Mouse (Mus musculus): ENCODE results near the gene Ehhadh.

- TF ChIP-seq POLR2A (IDR thresholded peaks at IDR 0.05; ENCODE audit: insufficient read length, low read depth) (no peak), TCF3 (IDR thresholded peaks at IDR 0.05; ENCODE audit: insufficient read length, low read depth) (no peak), MYOG (IDR thresholded peaks at IDR 0.05; ENCODE audit: control insufficient read depth in 1 of 3, insufficient read depth in 1 of 3, insufficient read length in 2 of 3, low read depth in 2 of 3) (no peak), USF1 (IDR thresholded peaks at IDR 0.05; ENCODE audit: low read depth) (no peak), TCF12 (IDR thresholded peaks at IDR 0.05; ENCODE audit: insufficient read depth, poor library complexity, severe bottlenecking) (no peak), MAX (IDR thresholded peaks at IDR 0.05; ENCODE audit: low read depth) (no peak)
These were observed 52.0 kb downstream of the Ehhadh start for GRCm38 (mm10) chr16:21735638-21736037.
